Mouse (Mus musculus): ENCODE measurements at regions not wholly inside any gene's neighbourhood (a gene's known extent, or its start where the extent isn't known, plus 50 kb on each side); places are given as distances from the start of the nearest gene placed in this dataset.

GRCm38 (mm10) chr14:120831847-120832613 is 79.0 kb upstream of the Ipo5 start:
- peak; percentile 97 for ATAC-seq

DNA sequence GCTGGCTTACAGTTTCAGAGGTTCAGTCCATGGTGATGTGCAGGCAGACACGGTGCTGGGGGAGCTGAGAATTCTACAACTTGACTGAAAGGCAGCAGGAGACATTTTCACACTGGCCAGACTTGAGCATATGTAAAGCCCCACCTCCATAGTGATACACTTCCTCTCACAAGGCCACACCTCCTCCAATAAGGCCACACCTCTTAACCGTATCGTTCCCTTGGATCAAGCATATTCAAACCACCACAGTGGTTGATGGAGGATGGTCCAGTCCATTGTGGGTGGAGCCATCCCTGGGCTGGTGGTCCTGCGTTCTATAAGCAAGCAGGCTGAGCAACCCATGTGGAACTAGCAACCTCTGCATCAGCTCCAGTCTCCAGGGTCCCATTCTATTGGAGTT is 76.2 kb upstream of the Ipo5 start:
- ATAC-seq, result no peak

DNA sequence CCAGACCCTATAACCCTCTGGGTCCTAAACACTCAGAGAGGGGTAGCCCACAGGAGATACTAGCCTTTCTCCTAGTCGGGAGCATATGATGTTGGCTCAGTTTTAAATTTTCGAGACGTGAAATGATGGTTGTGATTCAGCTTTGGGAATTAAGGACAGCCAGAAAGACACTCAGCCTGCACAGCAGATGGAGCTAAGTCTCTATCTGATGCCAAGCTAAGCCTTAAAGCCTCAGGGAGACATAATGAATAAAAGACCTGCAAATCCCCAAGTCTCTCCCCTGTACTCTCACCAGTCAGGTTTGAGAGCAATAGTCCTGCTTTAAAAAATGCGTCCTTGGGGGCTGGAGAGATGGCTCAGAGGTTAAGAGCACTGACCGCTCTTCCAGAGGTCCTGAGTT is 75.3 kb upstream of the Ipo5 start:
- no peak for ATAC-seq

- no peak for ATAC-seq
These were observed 74.3 kb upstream of the Ipo5 start for GRCm38 (mm10) chr14:120836535-120837316.

DNA sequence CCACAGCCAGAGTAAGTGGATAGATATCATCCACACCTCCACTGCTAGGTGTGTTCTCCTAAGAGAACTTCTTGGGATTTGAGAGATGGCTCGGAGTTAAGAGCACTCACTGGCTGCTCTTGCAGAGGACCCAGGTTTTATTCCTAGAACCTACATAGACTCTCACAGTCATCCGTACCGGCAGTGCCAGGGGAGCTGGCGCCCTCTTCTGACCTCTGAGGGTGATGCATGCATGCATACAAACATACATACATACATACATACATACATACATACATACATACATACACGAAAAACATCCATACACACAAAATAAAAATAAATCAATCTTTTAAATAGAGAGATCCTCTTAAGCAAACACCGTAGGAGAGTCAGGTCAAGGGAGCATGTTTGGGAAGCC is 70.1 kb upstream of the Ipo5 start:
- no peak for ATAC-seq

- ATAC-seq, result no peak
These were observed 69.7 kb upstream of the Ipo5 start for GRCm38 (mm10) chr14:120841311-120841710.

GRCm38 (mm10) chr14:120845172-120845571 is 65.9 kb upstream of the Ipo5 start:
- no peak for ATAC-seq

DNA sequence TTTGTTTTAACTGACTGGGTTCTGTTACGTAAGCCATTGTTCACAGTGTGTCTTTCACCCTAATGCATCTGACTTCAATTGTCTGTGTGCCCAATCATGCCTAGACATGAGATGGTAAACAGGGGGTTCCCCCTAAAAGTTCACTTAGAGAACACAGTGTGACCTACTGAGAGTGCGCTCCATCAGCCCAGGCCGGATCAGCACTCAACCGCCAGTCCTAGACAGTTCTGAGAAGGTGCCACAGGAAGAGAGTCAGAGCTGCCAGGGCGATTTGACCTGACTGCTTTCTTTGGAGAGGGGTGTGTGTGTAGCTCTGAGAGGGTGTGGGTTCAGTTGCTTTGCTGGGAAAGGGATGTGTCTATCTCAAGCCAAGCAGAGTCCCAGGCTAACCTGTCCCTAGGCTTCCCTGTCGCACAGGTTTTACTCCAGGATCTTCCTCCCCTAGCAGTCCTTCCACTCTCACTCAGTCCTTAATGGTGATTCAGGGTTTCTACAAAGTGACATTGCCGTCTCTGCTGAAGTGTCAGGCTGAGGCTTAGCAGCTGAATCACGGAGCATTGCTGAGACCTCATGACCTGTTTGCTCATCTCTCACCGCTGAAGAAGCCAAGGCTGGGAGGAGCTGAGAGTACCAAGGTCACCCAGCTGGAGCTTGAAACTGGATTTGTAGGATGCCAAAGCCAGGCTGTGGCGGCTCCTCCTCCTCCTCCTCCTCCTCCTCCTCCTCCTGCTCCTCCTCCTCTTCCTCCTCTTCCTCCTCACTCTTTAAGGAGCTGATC is 64.8 kb upstream of the Ipo5 start:
- ATAC-seq, result no peak

GRCm38 (mm10) chr14:120847006-120847405 is 64.0 kb upstream of the Ipo5 start:
- ATAC-seq, result no peak

- no peak for ATAC-seq
These were observed 62.7 kb upstream of the Ipo5 start for GRCm38 (mm10) chr14:120848083-120848951.

DNA sequence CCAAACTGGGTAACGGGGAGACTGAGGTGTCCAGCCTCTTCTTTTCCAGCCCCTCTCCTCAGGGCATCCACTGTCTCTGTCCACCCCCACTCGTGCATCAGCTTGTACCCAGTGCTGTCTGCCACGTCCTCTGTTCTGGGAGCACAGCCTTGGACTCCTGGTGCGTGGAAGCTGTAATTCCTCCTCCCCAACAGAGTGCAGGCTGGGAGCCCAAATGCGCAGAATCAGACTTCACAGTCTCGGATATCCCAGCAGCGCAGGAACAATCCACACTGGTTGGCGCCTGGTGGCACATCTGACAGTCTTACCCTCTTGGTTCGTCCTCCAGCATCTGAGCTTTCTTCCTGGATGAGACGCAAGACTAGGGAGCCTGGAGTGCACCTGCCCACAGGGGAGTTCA is 61.9 kb upstream of the Ipo5 start:
- no peak for ATAC-seq

GRCm38 (mm10) chr14:120853643-120854042 is 57.4 kb upstream of the Ipo5 start:
- ATAC-seq, result no peak

DNA sequence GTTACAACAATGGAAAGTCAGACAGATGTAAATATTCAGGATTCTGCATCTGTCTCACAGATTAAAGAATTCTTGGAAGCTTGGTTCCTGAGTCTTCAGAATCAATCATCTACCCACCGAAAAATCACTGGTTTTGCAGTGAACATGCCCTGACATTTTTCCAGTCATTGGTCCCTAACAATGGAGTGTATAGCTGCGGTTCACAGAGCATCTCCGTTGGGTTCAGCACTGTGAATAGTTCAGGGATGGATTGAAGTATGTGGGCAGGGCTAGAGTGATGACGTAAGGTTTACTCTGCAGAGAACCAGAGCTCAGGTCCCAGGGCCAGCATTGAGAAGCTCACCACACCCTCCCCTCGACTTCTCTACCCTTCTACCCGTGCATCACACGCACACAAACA is 56.5 kb upstream of the Ipo5 start:
- no peak for ATAC-seq

DNA sequence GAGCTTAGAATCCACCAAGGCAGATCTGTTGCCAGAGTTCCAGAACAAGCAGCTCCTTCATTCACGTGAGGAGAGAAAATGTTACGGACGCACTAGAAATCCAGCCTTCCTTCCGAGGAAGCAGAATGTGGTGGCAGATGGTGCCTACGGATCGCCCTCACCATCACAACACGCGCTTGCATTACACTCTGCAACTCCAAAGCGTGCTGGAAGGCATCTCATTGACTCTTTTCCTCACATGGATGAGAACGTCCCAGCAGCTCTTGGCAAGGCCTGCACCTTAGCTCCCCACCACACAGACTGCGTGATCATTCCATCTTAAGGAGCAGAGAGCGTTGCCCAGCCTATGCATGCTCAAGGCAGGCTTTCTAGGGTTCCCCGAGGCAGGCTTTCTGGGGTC is 55.8 kb upstream of the Ipo5 start:
- no peak for ATAC-seq

Measured in CD4-positive, CD25-positive, alpha-beta regulatory T cell, adult 4 months (primary cell).